Mouse (Mus musculus) limb, embryonic 14.5 days (tissue): Measurements from ENCODE around the gene Nxpe3. TPM values are rescaled to one million over a fixed set of nuclear protein-coding genes. Genes with fewer than 3 reads are reported as not detected.

Source experiments
- ATAC-seq: fragments of 200-750 bp; cut with Nextera tagmentation; 2 replicates; pipeline ENCODE4 v1.8.0; 2017; ENCODE audit warnings: low read depth, moderate number of reproducible peaks, moderate TSS enrichment; ENCODE audit not compliant: low FRiP score
- DNase-seq: peaks from one replicate; pipeline ENCODE4 v3.0.0-alpha.2; 2015; ENCODE audit warnings: low spot score
- H3K27ac ChIP-seq: fragments of 300-500 bp; sonication (generic); replicated peaks from 2 replicates; pipeline ENCODE4 v1.5.1; 2014; ENCODE audit warnings: low read depth, mild to moderate bottlenecking, low read length, moderate library complexity, mixed read lengths
- H3K27me3 ChIP-seq: fragments of 300-500 bp; sonication (generic); 2 replicates; pipeline ENCODE4 v1.6.1; 2014; ENCODE audit warnings: low read length, mixed read lengths; ENCODE audit not compliant: control insufficient read depth, insufficient read depth
- H3K36me3 ChIP-seq: fragments of 300-500 bp; sonication (generic); 2 replicates; pipeline ENCODE4 v1.6.1; 2014; ENCODE audit warnings: mild to moderate bottlenecking, low read length, moderate library complexity, mixed read lengths; ENCODE audit not compliant: control insufficient read depth, insufficient read depth
- H3K4me1 ChIP-seq: fragments of 300-500 bp; sonication (generic); 2 replicates; pipeline ENCODE4 v1.6.1; 2014; ENCODE audit warnings: antibody characterized with exemption, low read length, mixed read lengths; ENCODE audit not compliant: control insufficient read depth, insufficient read depth
- H3K4me2 ChIP-seq: fragments of 300-500 bp; sonication (generic); replicated peaks from 2 replicates; pipeline ENCODE4 v1.6.1; 2014; ENCODE audit warnings: low read depth, mild to moderate bottlenecking, low read length, moderate library complexity; ENCODE audit not compliant: severe bottlenecking
- H3K4me3 ChIP-seq: fragments of 300-500 bp; sonication (generic); replicated peaks from 2 replicates; pipeline ENCODE4 v1.5.1; 2014; ENCODE audit warnings: low read length
- H3K9ac ChIP-seq: fragments of 300-500 bp; sonication (generic); 2 replicates; pipeline ENCODE4 v1.6.1; 2014; ENCODE audit warnings: mild to moderate bottlenecking, low read depth, low read length, moderate library complexity; ENCODE audit not compliant: severe bottlenecking
- H3K9me3 ChIP-seq: fragments of 300-500 bp; sonication (generic); 2 replicates; pipeline ENCODE4 v1.6.1; 2016; ENCODE audit warnings: low read length; ENCODE audit not compliant: control insufficient read depth
- POLR2A ChIP-seq: fragments of 200-500 bp; IDR thresholded peaks from 2 replicates; pipeline ENCODE4 v1.8.0; 2012; ENCODE audit warnings: inconsistent platforms, mild to moderate bottlenecking, moderate library complexity, borderline replicate concordance; ENCODE audit not compliant: insufficient read depth, insufficient read length; ENCODE audit errors: extremely low read depth
- WGBS: fragments of 180-500 bp; shearing (Covaris S2); extraction: QIAGEN DNeasy Blood & Tissue Kit; methylation state at CpG from one replicate; pipeline ENCODE4 v1.1.7; 2014; 5-methylcytosine and 5-hydroxymethylcytosine counted together
- polyA plus RNA-seq, 2 experiments: library from polyadenylated mRNA; depleted of rRNA in 1 of 2; stranded (reverse) in 1 of 2; unstranded in 1 of 2; fragments of >200 nt; fragmentation: Nextera tagmentation in 1 of 2; extraction: Ambion mirVana in 1 of 2; gene quantifications; 2 replicates each; pipeline versions ENCODE4 v1.2.1 to v1.2.3; 2012 to 2014

Nxpe3 gene
- polyA plus RNA-seq, 2 experiments: 0.55 to 1.2 TPM

DNA sequence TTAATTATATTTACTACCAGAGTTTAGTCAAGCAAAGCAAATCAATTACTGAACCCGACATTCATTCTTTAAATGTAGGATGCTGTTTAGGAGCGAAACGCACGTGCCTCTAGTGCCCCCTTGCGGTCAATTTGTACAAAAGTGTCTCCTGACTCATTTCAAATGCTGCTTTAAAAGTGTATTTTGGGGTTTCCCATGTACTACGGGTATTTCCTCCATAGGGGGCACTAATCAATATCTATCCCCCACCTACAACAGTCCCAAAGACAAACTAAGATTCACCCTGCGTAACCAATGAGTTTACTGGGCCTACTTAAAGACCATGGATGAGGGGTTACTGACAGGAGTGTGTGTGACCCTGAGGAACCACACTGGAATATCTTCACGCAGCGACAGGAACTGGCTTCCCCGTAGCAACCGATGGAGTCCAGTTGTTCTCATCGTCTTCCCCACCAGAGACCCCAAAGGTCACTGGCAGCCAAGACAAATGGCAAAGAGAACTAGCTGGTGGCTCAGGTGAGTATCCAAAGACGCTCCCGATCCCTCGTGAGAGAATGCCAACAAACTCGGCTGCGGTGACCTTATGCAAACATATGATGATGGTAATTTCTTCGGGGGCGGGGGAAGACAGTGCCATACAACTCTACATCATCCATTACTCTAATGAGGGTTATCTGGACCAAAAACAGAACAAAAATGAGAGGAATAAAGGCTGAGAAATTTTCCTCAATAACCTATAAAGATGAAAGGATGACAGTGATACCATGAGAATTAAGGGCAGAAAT lies 42.0 kb downstream of the Nxpe3 start:
- no peaks in the 10 kb centered on the region for H3K36me3 ChIP-seq
- H3K27ac ChIP-seq: no peak overlapping the region
- H3K4me3 ChIP-seq: no peak overlapping the region
- TF ChIP-seq POLR2A: no peak
- no peaks in the 10 kb centered on the region for H3K9me3 ChIP-seq
- no peaks in the 10 kb centered on the region for H3K4me1 ChIP-seq
- no peaks in the 10 kb centered on the region for H3K27me3 ChIP-seq
- no peak for ATAC-seq
- H3K9ac ChIP-seq: no peak overlapping the region
- peak; percentile 95 for DNase-seq
- 58% methylated on average over 19 of the region's 19 CpGs for WGBS
- no peak overlapping the region for H3K4me2 ChIP-seq

DNA sequence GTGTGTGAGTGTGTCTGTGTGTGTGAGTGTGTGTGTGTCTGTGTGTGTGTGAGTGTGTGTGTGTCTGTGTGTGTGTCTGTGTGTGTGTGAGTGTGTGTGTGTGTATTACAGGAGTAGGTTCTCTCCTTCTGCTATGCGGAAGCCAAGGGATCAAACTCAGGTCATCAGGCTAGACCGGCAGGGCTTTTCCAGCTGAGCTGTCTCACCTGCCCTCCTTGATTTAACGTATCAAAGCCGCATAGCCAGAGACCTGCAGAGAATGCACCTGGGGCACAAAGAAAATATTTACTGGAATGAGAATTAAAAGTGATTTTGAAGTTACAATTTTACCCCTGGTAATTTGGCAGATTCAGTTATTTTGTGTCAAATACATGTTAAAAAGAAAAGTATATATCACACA lies 42.6 kb downstream of the Nxpe3 start:
- Histone ChIP-seq H3K4me1 (no peaks in the 10 kb centered on the region), H3K9me3 (no peaks in the 10 kb centered on the region), H3K27ac (no peak overlapping the region), H3K27me3 (no peaks in the 10 kb centered on the region), H3K4me3 (no peak overlapping the region), H3K4me2 (no peak overlapping the region), H3K9ac (no peak overlapping the region), H3K36me3 (no peaks in the 10 kb centered on the region)
- no peak for DNase-seq
- no peak for TF ChIP-seq POLR2A
- WGBS: 21% methylated on average over 4 of the region's 4 CpGs
- ATAC-seq: no peak

DNA sequence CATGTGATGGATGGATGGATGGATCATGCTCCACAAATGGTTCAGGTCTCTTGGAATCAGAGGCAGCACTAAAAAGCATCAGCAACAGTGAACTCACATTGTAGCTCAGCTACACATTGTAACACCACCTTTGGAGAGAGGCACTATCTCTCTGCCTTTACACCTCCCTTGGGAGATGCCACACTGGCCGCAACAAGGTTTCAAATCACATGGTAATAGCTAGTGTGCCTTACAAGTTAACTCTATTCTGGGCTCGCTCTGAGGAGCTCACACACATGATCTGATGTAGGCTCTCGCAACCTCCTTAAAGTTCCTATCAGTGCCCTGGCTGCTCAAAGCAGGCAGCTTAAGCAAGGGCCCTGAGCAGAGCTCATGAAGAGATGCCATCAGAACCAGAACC lies 44.6 kb downstream of the Nxpe3 start:
- 78% methylated on average over 3 of the region's 3 CpGs for WGBS

DNA sequence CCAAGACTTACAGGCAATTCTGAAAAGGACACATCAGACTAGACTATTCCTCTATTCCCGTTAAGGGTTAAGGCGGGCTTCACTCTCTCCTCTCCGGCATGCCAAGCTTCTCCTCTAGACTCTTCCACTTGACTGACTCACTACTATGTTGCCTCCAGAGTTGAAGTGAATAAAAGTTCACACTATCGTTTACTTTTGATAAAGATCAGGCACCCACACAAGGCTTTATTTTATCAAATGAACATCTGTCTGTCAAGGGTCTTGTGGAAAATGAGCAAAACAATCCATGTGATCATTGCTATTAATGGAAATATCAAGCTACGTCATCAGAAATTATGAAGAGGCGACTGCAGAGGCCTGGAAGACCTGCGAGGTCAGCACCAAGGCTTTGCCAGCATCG lies 47.4 kb downstream of the Nxpe3 start:
- H3K9ac ChIP-seq: no peak overlapping the region
- ATAC-seq: no peak
- no peak overlapping the region for H3K4me3 ChIP-seq
- H3K4me2 ChIP-seq: no peak overlapping the region
- H3K27ac ChIP-seq: no peak overlapping the region
- no peaks in the 10 kb centered on the region for H3K36me3 ChIP-seq
- no peaks in the 10 kb centered on the region for H3K27me3 ChIP-seq
- TF ChIP-seq POLR2A: no peak
- DNase-seq: no peak
- no peaks in the 10 kb centered on the region for H3K9me3 ChIP-seq
- WGBS: 92% methylated on average over 8 of the region's 8 CpGs
- no peaks in the 10 kb centered on the region for H3K4me1 ChIP-seq

More for the DNA sequence above, 44.6 kb downstream of the Nxpe3 start:
- no peak for ATAC-seq
- Histone ChIP-seq H3K9ac (no peak overlapping the region), H3K27me3 (no peaks in the 10 kb centered on the region), H3K4me1 (no peaks in the 10 kb centered on the region), H3K4me3 (no peak overlapping the region), H3K27ac (no peak overlapping the region), H3K9me3 (no peaks in the 10 kb centered on the region), H3K4me2 (no peak overlapping the region), H3K36me3 (no peaks in the 10 kb centered on the region)
- TF ChIP-seq POLR2A: no peak
- no peak for DNase-seq

DNA sequence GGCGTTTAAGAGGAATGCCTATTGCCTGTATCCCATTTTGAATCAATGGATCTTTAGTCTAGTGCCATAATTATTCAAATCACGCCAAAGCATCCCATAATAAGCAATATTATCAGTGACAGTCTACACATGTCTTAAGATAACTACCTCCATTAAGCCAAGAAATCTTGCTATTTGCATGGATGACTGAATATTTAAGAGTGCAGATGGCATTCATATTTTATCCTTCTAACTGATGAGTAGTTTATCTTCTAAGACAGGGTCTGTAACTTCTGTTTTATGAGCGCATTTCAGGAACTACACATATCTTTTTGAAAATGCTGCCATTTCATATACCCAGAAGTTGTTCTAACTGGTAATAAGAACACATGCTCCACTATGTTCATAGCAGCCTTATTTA lies 50.2 kb downstream of the Nxpe3 start:
- no peak overlapping the region for H3K4me2 ChIP-seq
- no peak for TF ChIP-seq POLR2A
- DNase-seq (no peak), ATAC-seq (no peak)
- H3K27me3 ChIP-seq: no peaks in the 10 kb centered on the region
- no peaks in the 10 kb centered on the region for H3K36me3 ChIP-seq
- H3K4me3 ChIP-seq: no peak overlapping the region
- no peak overlapping the region for H3K9ac ChIP-seq
- H3K27ac ChIP-seq: no peak overlapping the region
- H3K4me1 ChIP-seq: no peaks in the 10 kb centered on the region
- 93% methylated on average over 3 of the region's 3 CpGs for WGBS
- H3K9me3 ChIP-seq: no peaks in the 10 kb centered on the region
